Mouse (Mus musculus): Measurements from ENCODE around the gene Rps15. TPM values are rescaled to one million over a fixed set of nuclear protein-coding genes. Genes with fewer than 3 reads are reported as not detected.

Rps15 gene
- polyA plus RNA-seq, 1 experiment: 4,761 TPM

DNA sequence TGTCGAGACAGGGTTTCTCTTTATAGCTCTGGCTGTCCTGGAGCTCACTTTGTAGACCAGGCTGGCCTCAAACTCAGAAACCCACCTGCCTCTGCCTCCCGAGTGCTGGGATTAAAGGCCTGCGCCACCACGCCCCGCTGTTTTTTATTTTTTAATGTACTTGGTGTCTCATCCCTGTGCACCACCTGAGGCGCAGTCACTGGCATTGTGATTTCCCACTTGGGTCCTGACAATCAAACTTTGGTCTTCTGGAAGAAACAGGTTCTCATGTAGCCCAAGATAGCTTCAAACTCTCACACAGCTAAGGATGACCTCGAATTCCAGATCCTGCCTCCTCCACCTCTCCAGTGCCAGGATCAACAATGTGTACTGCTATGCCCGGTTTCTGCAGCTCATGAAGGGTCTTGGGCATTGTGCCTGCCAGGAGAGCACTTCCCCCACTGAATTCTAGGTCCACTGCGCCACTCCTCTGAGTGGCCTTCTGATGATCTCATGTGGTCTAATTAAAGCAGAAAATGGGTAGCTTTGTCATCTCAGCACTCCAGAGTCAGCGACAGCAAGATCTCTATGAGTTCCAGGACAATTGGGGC, 29.4 kb upstream of the Rps15 start:
- H3K36me3 ChIP-seq (ENCODE audit: control insufficient read depth, insufficient read depth): no peaks in the 10 kb centered on the region
- H3ac ChIP-seq (ENCODE audit: control insufficient read depth, insufficient read length): no peak overlapping the region
- H3K79me2 ChIP-seq (ENCODE audit: control insufficient read depth, insufficient read depth): peaks cover 49% of the 10 kb centered on the region
- no peak overlapping the region for H3K4me3 ChIP-seq
- no peak for TF ChIP-seq USF1 (IDR thresholded peaks at IDR 0.05; ENCODE audit: low read depth)
- TF ChIP-seq POLR2AphosphoS2 (IDR thresholded peaks at IDR 0.05; ENCODE audit: insufficient read length, low read depth): no peak
- TF ChIP-seq REST (IDR thresholded peaks at IDR 0.05; ENCODE audit: insufficient read depth, insufficient read length): no peak
- no peak for TF ChIP-seq POLR2A (IDR thresholded peaks at IDR 0.05; ENCODE audit: insufficient read length, low read depth)
- TF ChIP-seq TCF3 (IDR thresholded peaks at IDR 0.05; ENCODE audit: insufficient read length, low read depth): no peak
- TF ChIP-seq MAX (IDR thresholded peaks at IDR 0.05; ENCODE audit: low read depth): no peak
- TF ChIP-seq E2F4 (IDR thresholded peaks at IDR 0.05; ENCODE audit: insufficient read depth): no peak
- TF ChIP-seq MYOD1 (IDR thresholded peaks at IDR 0.05; ENCODE audit: control insufficient read depth in 1 of 3, insufficient read length in 2 of 3, low read depth in 2 of 3): no peak
- peak overlapping the region; percentile 92 for H3K4me2 ChIP-seq (ENCODE audit: low read depth)
- H3K27me3 ChIP-seq (ENCODE audit: control insufficient read depth, insufficient read depth, insufficient read length): no peaks in the 10 kb centered on the region

DNA sequence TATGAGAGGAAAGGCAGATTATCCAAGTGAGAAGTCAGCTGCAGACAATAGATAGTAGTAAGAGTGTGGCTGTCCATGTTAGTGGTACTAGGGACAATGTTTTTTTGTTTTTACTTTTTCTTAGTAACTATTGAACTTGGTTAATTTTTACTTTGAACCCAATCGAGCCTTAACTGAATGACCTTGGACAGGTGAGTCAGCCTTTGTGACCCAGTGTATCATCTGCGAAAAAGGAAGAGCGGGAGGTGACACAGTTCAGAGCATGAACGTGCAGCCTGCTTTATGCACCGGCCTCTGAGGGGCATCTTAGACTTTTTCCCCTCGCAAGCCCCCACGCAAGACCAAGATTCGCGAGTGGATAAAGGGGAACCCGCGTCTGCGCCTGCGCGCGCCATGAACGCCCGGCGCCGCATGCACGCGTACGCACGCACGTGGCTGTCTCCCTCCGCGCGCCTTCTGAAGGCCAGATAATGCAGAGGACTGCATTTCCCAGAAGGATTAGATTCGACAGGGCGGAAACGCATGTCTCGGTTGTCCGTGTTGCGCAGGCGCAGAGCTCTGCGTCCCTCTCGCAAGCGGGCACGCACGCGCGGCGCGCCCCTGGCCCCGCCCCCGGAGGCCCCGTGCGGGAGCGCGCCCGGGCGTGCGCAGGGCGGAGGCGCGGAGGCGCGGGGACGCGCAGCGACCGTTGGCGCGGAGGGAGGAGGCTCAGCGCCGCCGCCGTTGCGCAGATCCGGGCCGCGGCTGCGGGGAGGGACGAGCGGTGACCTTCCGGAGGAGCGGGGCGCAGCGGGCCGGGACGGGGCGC, 27.7 kb upstream of the Rps15 start:
- Histone ChIP-seq H3K36me3 (ENCODE audit: control insufficient read depth, insufficient read depth) (no peaks in the 10 kb centered on the region), H3K4me3 (peak overlapping the region; percentile 85), H3ac (ENCODE audit: control insufficient read depth, insufficient read length) (peak overlapping the region; percentile 42), H3K4me2 (ENCODE audit: low read depth) (peak overlapping the region; percentile 97), H3K27me3 (ENCODE audit: control insufficient read depth, insufficient read depth, insufficient read length) (no peaks in the 10 kb centered on the region), H3K79me2 (ENCODE audit: control insufficient read depth, insufficient read depth) (peaks cover 60% of the 10 kb centered on the region)
- TF ChIP-seq MYOG (IDR thresholded peaks at IDR 0.05; ENCODE audit: control insufficient read depth in 1 of 3, insufficient read depth in 1 of 3, insufficient read length in 2 of 3, low read depth in 2 of 3): peak in 1 of 3 experiments; percentile 7
- peak; percentile 73 for TF ChIP-seq USF1 (IDR thresholded peaks at IDR 0.05; ENCODE audit: low read depth)
- TF ChIP-seq TCF12 (IDR thresholded peaks at IDR 0.05; ENCODE audit: insufficient read depth, poor library complexity, severe bottlenecking): no peak
- peak; percentile 91 for TF ChIP-seq POLR2AphosphoS2 (IDR thresholded peaks at IDR 0.05; ENCODE audit: insufficient read length, low read depth)
- peak; percentile 48 for TF ChIP-seq MAX (IDR thresholded peaks at IDR 0.05; ENCODE audit: low read depth)
- no peak for TF ChIP-seq SRF (IDR thresholded peaks at IDR 0.05; ENCODE audit: control insufficient read depth, insufficient read length, low read depth)
- no peak for TF ChIP-seq TCF3 (IDR thresholded peaks at IDR 0.05; ENCODE audit: insufficient read length, low read depth)
- TF ChIP-seq REST (IDR thresholded peaks at IDR 0.05; ENCODE audit: insufficient read depth, insufficient read length): no peak
- no peak for TF ChIP-seq CEBPB (IDR thresholded peaks at IDR 0.05; ENCODE audit: insufficient read depth, poor library complexity, severe bottlenecking)
- TF ChIP-seq MYOD1 (IDR thresholded peaks at IDR 0.05; ENCODE audit: control insufficient read depth in 1 of 3, insufficient read length in 2 of 3, low read depth in 2 of 3): peak in 1 of 3 experiments; percentile 1
- TF ChIP-seq POLR2A (IDR thresholded peaks at IDR 0.05; ENCODE audit: insufficient read length, low read depth): peak; percentile 92

DNA sequence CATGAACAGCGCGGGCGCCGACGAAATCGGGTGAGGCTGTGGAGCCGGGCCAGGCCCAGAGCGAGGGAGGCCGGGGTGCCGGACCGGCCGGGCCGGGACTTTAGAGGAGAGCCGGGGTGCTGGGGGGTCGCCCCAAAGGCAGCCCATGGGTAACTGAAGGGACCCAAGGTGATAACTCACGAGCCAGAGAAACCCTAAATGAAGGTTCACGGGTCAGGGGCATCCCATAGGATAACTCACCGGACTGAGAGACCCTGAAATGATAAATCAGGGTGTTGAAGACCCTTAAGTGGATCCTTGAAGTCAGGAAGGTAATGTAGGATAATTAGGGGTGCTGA, 27.1 kb upstream of the Rps15 start:
- peak overlapping the region; percentile 42 for H3ac ChIP-seq (ENCODE audit: control insufficient read depth, insufficient read length)
- H3K79me2 ChIP-seq (ENCODE audit: control insufficient read depth, insufficient read depth): peaks cover 66% of the 10 kb centered on the region
- no peak for TF ChIP-seq MYOG (IDR thresholded peaks at IDR 0.05; ENCODE audit: control insufficient read depth in 1 of 3, insufficient read depth in 1 of 3, insufficient read length in 2 of 3, low read depth in 2 of 3)
- no peak for TF ChIP-seq MYOD1 (IDR thresholded peaks at IDR 0.05; ENCODE audit: control insufficient read depth in 1 of 3, insufficient read length in 2 of 3, low read depth in 2 of 3)
- TF ChIP-seq MAX (IDR thresholded peaks at IDR 0.05; ENCODE audit: low read depth): no peak
- no peak for TF ChIP-seq REST (IDR thresholded peaks at IDR 0.05; ENCODE audit: insufficient read depth, insufficient read length)
- TF ChIP-seq E2F4 (IDR thresholded peaks at IDR 0.05; ENCODE audit: insufficient read depth): no peak
- no peak for TF ChIP-seq SRF (IDR thresholded peaks at IDR 0.05; ENCODE audit: control insufficient read depth, insufficient read length, low read depth)
- TF ChIP-seq POLR2A (IDR thresholded peaks at IDR 0.05; ENCODE audit: insufficient read length, low read depth): no peak
- TF ChIP-seq CEBPB (IDR thresholded peaks at IDR 0.05; ENCODE audit: insufficient read depth, poor library complexity, severe bottlenecking): no peak
- H3K27me3 ChIP-seq (ENCODE audit: control insufficient read depth, insufficient read depth, insufficient read length): no peaks in the 10 kb centered on the region
- H3K4me3 ChIP-seq: peak overlapping the region; percentile 85
- no peaks in the 10 kb centered on the region for H3K36me3 ChIP-seq (ENCODE audit: control insufficient read depth, insufficient read depth)
- peak overlapping the region; percentile 92 for H3K4me2 ChIP-seq (ENCODE audit: low read depth)

DNA sequence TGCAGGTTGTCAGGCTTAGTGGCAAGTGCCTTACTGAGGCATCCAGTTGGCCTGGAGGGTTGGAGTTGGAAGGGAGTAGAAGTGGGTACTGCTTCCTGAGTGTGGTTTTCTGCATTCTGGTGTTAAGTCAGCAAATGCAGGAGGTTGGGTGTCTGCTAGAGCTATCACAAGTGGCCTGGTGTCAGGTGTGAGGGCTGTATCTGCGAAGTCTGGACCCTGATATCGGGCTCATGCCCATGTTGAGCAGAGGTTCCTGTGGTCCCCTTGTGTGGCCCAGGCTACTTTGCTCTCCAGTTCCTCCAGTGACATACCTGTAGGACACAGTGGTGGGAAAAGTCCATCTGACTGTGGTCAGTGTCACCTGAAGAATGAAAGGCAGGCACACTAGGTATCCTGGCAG, 22.2 kb upstream of the Rps15 start:
- Histone ChIP-seq H3K36me3 (ENCODE audit: control insufficient read depth, insufficient read depth) (no peaks in the 10 kb centered on the region), H3K4me3 (no peak overlapping the region), H3K4me2 (ENCODE audit: low read depth) (no peak overlapping the region), H3K79me2 (ENCODE audit: control insufficient read depth, insufficient read depth) (peaks cover 96% of the 10 kb centered on the region), H3K27me3 (ENCODE audit: control insufficient read depth, insufficient read depth, insufficient read length) (no peaks in the 10 kb centered on the region), H3ac (ENCODE audit: control insufficient read depth, insufficient read length) (no peak overlapping the region)
- TF ChIP-seq POLR2AphosphoS2 (IDR thresholded peaks at IDR 0.05; ENCODE audit: insufficient read length, low read depth): no peak
- no peak for TF ChIP-seq MYOD1 (IDR thresholded peaks at IDR 0.05; ENCODE audit: control insufficient read depth in 1 of 3, insufficient read length in 2 of 3, low read depth in 2 of 3)
- no peak for TF ChIP-seq SRF (IDR thresholded peaks at IDR 0.05; ENCODE audit: control insufficient read depth, insufficient read length, low read depth)
- no peak for TF ChIP-seq USF1 (IDR thresholded peaks at IDR 0.05; ENCODE audit: low read depth)
- TF ChIP-seq MAX (IDR thresholded peaks at IDR 0.05; ENCODE audit: low read depth): no peak
- TF ChIP-seq REST (IDR thresholded peaks at IDR 0.05; ENCODE audit: insufficient read depth, insufficient read length): no peak
- TF ChIP-seq E2F4 (IDR thresholded peaks at IDR 0.05; ENCODE audit: insufficient read depth): no peak
- no peak for TF ChIP-seq POLR2A (IDR thresholded peaks at IDR 0.05; ENCODE audit: insufficient read length, low read depth)
- no peak for TF ChIP-seq TCF3 (IDR thresholded peaks at IDR 0.05; ENCODE audit: insufficient read length, low read depth)
- no peak for TF ChIP-seq MYOG (IDR thresholded peaks at IDR 0.05; ENCODE audit: control insufficient read depth in 1 of 3, insufficient read depth in 1 of 3, insufficient read length in 2 of 3, low read depth in 2 of 3)
- no peak for TF ChIP-seq CEBPB (IDR thresholded peaks at IDR 0.05; ENCODE audit: insufficient read depth, poor library complexity, severe bottlenecking)
- TF ChIP-seq TCF12 (IDR thresholded peaks at IDR 0.05; ENCODE audit: insufficient read depth, poor library complexity, severe bottlenecking): no peak
